Mouse (Mus musculus): Measurements from ENCODE around the gene 2510002D24Rik.
A peak's percentile ranks its signal among the peaks of the same experiment; 100 is the strongest.

2510002D24Rik gene

DNA sequence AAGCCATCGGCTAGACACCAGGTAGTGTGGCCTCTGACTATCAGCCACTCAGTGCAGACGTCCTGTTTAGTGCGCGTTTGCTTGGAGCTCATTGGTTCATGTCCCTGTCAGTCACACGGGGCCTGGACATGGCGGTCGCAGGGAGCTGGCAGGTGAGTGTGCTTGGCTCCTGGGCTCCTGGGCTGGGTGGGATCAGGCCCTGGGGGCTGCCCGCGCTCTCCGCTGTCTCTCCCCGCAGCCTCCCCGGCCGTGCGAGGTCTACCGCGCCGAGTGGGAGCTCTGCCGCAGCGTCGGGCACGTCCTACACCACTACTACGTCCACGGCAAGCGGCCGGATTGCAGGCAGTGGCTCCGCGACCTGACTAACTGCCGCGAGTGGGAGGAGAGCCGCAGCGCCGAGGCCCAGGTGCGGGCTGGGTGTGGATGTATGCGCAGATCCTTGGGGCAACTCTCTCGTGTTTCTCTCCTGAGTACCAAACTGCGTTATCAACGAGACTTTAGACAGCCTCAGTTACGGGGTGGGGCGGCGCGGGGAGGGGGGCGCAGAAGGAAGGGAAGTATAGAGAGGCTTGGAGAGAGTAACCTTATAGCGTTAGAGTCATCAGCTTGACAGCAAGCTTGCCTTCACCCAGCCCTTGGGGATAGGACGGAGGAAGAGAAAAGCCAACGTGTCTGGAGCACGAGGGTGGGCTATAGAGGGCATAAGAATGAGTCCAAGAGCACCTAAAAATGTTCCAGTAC, at the start of gene 2510002D24Rik, which contains the start of gene Gm28539:
Gene 2510002D24Rik (plus strand): TSS at position 111 of the 741 bp plus-strand sequence.
Gene Gm28539 (plus strand): TSS at position 117 of the 741 bp plus-strand sequence.
- peak; percentile 96 for DNase-seq (ENCODE audit: low read depth)

DNA sequence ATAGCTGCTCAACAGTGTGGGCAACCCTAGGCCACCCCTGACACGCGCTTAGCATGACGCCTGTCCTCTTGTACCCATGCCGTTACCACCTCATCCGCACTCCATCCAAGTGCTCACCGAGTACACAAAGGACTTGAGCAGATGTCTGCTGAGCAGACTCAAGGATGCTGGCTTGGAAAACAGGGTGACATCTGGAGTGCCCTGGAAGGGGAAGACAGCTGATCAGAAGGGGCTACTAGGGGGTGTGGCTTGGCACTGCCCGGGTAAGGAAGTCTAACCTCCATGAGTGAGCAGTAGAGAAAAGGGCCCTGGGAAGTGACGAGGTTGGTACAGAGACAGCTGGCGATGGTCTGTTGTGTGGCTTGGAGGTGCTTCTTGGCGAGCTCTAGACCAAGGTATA, 49.7 kb upstream of the 2510002D24Rik start:
- no peak for DNase-seq (ENCODE audit: low read depth)

DNA sequence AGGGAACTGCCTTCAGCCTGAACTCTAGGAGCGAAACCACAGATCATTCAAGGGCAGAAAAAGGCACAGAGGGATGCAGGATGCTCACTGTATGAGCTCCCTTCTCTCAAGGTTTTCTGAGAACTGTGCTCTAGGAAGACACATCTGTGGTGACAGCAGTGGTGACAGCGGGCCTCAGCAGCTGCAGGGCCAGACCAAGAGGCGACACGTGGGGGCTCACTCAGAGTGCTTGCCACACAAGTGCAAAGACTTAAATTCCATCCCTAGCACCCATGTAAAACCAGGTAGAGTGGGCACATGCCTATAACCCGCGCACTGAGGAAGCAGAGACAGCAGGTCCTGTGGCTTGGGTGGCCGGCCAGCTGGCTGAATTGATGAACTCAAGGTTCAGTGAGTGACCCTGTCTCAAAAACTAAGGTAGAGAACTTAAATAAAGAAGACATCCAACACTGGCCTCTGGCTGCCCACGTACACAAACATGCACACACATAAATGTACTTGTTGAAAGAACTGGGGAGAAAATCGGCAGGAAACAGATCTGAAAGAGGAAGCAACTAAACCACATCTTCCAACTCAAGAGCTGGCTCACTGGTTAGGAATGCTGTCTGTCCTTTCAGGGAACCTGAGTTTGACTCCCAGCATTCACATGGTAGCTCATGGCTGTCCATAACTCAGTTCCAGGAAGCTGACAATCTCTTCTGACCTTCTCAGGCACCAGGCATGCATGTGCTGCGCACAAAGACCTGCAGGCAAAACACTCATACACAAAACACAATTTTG, 47.6 kb upstream of the 2510002D24Rik start:
- DNase-seq (ENCODE audit: low read depth): no peak

DNA sequence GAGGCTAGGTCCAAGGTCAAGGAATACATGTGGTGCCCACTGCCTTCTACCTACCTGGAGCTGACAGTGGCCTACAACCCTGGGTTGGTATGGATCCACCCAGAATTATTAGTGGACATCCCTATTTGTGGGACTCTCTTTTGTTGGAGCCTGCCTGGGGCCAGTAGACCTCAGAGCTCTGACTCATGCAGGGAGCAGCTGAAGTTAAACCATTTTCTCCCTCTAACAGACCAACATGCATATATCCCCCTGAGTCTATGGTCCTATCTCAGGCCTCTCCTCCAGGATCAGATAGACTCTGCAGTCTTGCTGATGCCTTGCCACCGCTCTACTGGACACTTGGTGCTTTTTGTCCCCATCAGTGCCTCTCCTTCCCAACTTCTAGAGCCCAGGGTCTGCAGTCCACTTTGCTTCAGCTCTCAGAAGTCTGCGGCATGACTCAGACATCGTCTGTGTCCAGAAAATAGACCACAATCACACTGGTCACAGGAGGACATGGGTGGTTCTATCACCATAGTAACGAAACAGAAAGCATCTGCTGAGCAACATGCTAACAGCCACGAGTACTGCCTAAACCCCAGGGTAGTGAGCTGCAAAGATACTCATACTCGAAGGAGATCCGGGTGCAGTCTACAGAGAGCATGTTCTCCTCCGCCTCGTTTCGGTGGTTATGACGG, 41.0 kb upstream of the 2510002D24Rik start:
- no peak for DNase-seq (ENCODE audit: low read depth)

DNA sequence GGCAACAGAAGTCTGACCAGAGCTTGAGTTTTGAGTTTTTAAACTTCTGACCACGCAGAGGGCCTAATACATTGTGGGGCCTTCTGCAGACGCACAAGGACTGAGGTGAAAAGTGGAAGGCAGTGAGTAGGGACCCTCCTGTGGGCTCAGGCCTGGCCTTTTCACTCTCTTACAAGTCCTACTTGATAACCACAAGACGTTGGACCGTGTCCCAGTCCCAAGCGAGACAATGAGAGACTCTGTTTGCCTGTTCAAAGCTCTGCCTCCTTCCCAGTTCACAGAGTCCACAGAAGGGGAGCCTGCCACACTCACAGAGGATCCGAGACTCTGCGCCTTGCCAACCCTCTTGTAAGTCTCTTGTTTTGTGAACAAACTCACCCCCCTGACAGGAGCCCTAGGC, 39.7 kb upstream of the 2510002D24Rik start:
- no peak for DNase-seq (ENCODE audit: low read depth)

DNA sequence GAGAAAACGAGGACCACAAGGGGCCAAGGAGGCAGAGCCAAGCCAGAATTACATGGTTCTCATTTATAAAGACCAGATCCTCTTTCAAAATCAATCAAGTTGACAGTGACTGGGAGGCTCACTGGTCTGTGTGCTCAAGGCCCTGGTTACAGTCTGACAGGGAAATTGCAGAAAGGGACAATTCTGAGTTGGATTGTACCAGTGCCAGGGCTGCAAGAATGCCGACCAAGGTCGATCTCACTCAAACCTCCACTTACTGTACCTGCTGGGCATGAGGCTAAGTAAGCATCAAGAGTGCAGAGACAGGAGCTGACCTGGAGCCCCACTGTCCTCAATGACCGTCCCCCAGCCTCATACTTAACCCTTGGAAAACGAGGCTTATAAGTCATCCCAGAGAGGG, 38.2 kb upstream of the 2510002D24Rik start:
- no peak for DNase-seq (ENCODE audit: low read depth)

DNA sequence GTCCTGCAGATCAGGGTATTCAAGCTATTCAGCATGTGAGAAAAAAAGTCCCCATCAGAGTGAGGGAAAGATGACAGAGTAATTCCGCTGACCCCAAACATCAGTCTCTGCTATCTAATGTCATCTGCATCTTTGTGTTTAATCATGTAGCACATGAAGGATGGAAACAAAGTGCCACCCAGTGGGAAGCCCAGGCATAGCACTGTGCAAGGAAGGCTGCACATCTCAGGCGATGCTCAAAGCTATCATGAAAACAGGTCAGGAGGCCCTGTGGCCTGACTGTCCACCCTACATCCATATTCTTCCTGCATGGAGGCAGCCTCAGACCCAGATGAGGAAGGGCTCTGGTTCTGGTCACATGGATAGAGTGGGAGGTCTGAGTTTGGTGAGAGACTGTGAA, 37.5 kb upstream of the 2510002D24Rik start:
- peak; percentile 17 for DNase-seq (ENCODE audit: low read depth)

DNA sequence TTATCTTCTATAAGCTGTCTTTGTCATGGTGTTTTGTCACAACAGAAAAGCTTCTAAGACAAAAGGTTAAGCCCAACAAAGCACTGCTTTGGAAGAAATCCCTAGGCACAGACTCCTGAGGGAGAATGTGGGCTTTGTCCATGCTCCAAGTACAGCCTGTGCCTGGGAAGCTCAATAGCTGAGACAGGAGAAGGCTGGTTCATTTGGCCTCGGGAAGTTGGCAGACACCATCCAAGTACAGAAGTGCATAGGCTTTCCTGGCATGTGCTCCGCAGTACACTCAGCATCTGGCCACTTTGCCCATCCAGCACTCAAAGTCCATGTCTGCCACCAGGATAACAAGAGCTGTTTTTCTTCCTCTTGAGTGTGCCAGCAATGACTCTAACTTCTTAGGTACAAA, 30.6 kb upstream of the 2510002D24Rik start:
- DNase-seq (ENCODE audit: low read depth): no peak

DNA sequence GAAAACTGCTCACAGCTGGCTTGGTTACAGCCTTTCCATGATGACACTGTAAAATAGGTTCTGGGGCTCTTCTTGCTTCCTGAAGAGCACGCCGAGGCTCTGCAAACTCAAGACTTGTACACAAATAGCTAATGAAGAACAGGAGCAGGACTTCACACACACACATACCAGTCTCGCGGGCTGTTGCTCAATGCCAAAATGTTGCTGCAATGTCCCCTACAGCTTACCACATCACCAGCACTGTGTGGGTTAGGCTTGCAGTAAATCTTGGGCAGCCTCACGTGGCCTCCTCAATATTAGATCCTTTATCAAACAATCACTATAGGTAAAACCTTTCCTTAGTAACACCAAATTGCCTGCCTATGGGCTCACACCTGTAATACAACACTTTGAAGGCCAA, 27.4 kb upstream of the 2510002D24Rik start:
- no peak for DNase-seq (ENCODE audit: low read depth)

DNA sequence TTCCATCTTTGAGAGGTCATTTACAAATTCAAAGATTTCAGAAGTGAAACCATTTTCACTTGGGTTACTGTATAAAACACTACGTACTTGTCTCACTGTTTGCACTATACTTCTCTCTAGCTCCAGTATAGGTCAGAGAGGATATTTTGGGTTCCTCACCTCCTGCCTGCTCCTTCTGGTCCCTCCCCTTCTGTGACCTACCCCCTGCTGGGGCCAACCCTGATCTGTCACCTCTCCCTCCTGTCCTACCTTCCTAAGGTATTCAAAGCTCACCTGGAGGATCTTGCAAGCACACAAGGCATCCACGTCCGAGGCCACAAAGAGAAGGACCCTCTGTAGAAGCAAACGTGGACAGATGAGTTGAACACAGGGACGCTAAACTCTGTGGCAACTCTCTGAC, 25.3 kb upstream of the 2510002D24Rik start:
- no peak for DNase-seq (ENCODE audit: low read depth)

DNA sequence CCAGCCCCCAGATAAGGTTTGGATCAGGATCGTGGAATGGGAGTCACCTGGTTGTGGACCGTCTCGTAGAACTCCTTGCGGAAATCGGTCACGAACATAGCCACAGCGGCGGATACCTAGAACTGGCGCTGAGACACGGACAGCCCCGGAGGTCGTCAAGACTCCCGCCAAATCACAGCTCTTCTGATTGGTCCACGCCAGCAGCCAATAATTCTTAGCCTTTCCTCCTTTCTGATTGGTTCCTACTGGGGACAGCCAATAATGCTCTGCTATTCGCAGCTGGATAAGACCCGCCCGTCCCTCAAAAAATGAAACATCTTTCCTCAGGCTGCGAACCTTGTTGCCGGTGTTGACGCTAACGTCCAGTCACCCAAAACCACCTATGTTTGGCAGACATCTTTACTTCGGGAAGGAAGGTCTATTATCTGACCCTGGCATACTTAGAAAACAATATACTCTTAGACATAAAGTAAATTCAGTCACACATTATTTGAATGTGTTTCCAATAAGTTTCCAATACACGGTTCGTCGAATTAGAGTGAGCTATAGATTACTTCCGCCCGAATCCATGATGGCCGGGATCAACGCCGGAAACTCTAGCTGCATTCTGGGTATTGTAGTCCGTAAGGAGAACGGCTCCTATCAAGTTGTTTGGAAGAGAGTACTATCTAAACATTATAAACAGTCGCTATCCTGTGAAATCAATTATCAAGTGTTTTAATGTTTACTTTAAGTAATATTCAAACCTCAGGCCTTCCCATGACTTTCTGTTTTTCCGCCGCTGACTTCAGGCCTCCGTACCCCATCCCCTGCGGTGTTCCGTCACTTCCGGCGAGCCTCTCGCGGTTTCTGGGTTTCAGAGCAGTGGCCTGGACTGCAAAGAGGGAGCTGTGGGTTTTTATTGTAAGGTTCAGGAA, 24.7 kb upstream of the 2510002D24Rik start, which contains the start of the genes Ufd1 and Cdc45:
Gene Ufd1 (plus strand): TSS at position 312 of the 917 bp plus-strand sequence.
Gene Cdc45 (minus strand): TSS at position 520 of the 917 bp plus-strand sequence.
- peak; percentile 97 for DNase-seq (ENCODE audit: low read depth)

DNA sequence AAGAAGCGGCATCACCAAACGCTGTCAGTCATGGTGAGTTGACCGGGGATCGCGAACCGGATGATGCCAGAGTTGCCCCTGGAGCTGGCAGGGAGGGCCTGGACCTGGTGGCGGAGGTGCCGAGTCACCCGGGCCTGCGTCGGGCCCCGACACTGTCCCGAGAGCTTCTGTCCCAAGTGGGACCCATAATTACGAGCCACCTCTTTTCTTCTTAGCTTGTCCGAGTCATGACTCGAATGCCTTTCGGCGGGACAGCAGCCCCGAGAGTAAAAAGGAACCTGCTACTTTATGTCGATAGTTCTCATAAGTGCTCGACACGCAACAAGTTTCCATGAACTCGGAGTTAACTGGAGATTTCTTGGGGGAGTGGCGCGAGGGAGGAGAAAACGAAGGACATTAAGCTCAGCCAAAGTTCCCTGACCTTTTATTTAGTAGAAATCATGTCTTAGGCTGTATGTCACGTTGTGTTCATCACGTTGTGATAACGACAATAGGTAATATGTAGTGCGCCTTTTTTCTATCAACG, 23.9 kb upstream of the 2510002D24Rik start:
- no peak for DNase-seq (ENCODE audit: low read depth)

DNA sequence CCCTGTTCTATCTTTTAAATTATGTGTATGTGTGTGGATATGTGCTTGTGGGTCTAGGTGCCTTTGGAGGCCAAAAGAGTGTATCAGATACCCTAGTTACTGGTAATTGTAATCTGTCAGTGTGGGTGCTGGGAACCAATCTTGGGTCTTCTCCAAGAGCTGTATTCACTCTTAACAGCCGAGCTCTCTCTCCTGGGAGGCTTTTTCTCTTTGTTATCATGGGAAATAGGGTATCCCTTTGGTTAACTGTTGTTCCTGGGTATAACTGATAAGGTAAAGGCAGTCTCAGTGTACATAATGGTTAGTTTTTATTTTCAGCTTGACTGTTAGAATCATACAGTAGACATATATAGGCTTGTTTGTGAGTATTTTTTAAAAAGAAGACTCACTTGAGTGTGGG, 14.0 kb upstream of the 2510002D24Rik start:
- no peak for DNase-seq (ENCODE audit: low read depth)

DNA sequence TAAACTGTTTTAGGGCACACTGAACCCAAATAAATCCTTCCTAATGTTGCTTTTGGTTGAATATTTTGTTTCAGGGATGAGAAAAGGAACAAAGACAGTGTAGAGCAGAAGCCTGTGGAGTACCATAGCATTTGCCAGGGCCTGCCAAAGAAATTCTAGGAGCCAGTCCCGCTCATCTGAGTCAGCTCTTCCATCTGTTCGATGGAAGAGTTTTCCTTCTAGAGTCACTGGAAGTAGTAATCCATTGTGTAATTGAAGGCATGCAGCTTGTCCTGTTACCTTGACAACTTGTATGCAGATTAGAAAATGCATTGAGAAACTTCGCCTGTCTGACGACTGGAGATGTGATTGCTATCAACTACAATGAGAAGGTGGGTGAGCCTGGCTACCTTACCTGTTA, 13.5 kb upstream of the 2510002D24Rik start:
- no peak for DNase-seq (ENCODE audit: low read depth)

DNA sequence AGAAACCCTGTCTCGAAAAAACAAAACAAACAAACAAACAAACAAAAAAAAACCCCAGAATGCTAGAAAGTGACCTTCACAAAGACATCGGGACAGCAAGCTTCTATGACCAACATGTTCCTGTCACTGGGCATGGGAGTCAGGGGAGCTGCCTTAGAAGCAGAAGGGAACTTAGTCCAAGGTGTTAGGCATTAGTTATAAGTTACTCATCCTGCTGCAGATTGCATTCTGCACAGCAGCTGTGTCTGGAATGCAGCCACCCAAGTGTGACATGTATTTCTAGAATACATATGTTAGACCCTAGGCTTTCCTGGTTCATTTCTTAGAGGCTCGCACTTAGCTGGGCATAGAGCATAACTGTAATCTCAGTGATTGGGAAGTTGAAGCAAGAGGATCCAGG, 7.7 kb upstream of the 2510002D24Rik start:
- no peak for DNase-seq (ENCODE audit: low read depth)

DNA sequence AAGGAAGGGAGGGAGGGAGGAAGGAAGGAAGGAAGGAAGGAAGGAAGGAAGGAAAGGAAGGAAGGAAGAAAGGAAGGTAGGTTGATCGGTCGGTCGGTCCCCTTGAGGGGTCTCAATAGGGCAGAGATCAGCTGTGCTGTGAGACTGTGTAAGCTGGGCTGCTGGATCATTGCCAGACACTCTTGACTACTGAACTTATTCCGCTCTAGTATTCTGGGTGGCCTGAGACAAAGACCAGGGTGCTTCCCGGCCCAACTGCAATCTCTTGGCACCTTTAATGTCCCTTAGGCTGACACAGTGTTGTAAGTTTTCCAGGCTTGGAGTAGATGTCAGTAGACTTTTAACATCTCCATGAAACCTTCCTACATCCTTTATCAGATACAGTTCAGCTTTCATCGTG, 7.3 kb upstream of the 2510002D24Rik start:
- DNase-seq (ENCODE audit: low read depth): no peak

DNA sequence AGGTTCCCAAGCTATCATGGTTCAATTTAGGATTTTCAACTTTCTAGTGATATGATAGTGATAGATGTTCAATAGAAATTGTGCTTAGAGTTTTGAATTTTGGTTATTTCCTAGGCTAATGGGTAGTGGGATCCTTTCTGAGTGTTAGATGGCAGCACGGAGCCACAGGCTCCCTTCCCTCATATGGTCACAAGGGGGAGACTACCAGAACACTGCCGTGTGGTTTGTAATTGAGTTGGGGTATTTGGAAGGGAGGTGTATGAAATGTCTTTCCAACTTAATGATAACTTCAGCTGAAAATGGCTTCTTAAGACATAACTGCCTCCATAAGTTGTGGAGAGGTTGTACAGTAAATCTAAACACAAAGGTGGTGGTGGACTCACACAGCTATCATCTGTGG, 2.9 kb upstream of the 2510002D24Rik start:
- no peak for DNase-seq (ENCODE audit: low read depth)

DNA sequence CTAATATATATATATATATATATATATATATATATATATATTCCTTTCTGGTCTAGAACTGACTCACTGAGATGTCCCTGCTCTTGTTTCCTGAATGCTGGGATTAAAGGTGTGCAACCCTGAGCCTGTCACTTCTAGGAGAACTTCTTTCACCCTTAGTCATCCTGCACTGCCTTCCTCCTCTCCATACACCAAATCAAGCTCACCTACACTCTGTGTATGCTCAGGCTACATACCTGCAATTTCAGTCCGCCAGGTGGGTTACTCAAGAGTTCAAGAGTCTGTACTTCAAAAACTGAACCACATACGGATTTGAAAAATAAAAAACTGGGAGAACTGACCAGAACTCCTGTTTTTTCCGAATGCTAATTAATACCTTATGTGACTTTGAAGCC, 308 bp upstream of the 2510002D24Rik start:
- no peak for DNase-seq (ENCODE audit: low read depth)

DNA sequence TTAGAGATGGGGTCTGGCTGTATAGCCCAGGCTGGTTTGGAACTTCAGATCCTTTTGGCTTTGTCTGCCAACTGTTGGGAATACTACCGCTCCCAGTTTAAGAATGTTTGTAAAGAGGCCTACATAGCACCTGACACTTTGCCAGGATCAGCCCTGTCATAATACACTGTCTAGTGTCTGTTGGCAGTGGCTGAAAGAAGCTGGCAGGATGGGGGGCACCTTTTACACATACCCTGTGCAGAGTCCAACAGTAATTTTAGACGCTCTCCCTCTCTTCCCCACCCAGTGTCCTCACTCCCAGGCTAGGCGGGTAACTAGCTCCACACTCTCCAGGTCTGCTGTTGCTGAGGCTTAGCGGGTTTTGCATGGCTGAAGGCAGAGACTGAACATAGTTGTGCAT, 2.0 kb downstream of the 2510002D24Rik start:
- DNase-seq (ENCODE audit: low read depth): no peak

DNA sequence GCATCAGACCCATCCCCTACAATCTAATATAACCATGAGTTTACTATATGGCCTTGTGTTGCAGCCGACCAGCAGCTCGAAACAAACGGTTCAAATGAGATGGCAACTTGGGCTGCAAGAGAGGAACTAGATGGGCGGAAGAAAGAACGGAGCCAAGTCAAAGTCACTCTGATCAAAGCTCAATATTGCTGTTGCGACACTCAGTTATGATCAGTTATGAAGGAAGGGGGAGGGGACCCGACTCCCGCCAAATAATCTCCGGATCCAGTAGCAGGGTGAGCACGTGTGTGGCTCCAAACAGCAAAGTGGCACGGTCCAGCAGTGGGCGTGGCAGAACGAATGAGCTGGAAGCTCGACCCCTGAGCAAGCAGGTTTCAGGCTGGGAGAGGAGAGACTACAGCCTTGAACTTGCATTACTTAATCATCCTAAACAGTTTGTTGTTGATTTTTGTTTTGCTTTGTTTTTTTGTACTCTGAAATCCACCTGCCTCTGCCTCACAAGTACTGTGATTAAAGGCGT, 10.0 kb downstream of the 2510002D24Rik start:
- DNase-seq (ENCODE audit: low read depth): no peak
